In the genomic region with DNA sequence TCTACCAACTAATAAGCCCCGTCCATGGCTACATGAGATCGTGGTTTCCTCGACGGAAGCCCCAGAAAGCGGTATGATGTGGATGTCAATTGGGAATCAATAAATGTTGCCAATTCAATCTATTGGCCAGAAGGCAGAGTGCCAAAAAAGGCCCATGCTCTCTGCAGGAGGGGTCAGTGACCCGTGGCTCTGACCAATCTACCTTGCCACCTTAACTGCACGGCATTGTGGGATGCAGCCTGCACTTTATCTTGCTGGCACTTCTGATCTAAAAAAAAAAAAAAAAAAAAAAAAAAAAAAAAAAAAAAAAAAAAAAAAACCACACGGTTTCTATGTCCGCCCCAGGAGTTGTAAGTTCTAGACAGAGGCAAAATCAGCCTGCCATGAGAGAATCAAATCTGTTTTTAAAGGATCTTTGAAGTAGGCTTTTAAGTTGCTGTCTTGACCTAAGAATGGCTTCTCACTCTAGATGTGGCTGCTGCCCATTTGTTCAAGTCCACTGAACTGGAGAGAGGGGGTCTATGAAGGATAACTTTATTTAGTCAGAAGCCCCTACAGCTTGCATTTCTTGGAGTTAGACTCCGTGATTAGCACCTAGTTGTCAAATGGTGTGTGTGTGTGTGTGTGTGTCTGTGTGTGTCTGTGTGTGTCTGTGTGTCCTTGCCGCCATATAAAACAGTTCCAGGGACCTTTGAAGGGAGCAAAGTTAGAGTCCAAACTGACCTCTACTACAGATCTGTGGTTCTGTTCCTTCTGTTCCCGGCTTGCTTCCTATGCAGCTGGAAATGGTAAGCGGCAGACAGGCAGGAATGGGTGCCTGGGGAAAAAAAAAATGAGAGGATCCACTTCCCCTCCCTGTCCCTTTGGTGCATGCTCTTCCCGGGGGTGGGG, we compare ENCODE assay signal across 14 mouse cellular contexts. TPM values are rescaled to one million over a fixed set of nuclear protein-coding genes. Genes with fewer than 3 reads are reported as not detected.
DNase-seq lines count a peak whose midpoint lies in the region; ATAC-seq lines count a peak whose summit lies in the region.
"Had no signal": no experiment of that assay in that cellular context is flagged by ENCODE, and none has a peak within 500 bp of the region (broad histone marks: within the 10 kb centered on the region; RNA-seq: fewer than 3 reads in every experiment).

No protein-coding gene starts in this region.

- H3K9ac ChIP-seq in kidney, embryonic 16.5 days (replicated peaks; ENCODE audit: low read length), result no peak overlapping the region
- no peak overlapping the region for H3K9ac ChIP-seq in limb, embryonic 12.5 days (replicated peaks)
- H3K9ac ChIP-seq: liver, embryonic 12.5 days had no signal

- H3K9me3 ChIP-seq in heart, embryonic 10.5 days, result no peaks in the 10 kb centered on the region
- no peaks in the 10 kb centered on the region for H3K9me3 ChIP-seq in kidney, embryonic 16.5 days (ENCODE audit: low read length)
- no peaks in the 10 kb centered on the region for H3K9me3 ChIP-seq in limb, embryonic 12.5 days
- H3K9me3 ChIP-seq: liver, embryonic 12.5 days had no signal

- no peaks in the 10 kb centered on the region for H3K36me3 ChIP-seq in heart, embryonic 10.5 days
- no peaks in the 10 kb centered on the region for H3K36me3 ChIP-seq in kidney, embryonic 16.5 days (ENCODE audit: insufficient read depth, low read length)
- no peaks in the 10 kb centered on the region for H3K36me3 ChIP-seq in limb, embryonic 12.5 days
- H3K36me3 ChIP-seq: liver, embryonic 12.5 days had no signal

- H3K4me1 ChIP-seq in heart, embryonic 10.5 days, result peaks cover 14% of the 10 kb centered on the region
- peaks cover 4% of the 10 kb centered on the region; the same call in 1 of the 2 replicates for H3K4me1 ChIP-seq in kidney, embryonic 16.5 days (ENCODE audit: insufficient read depth, low read length)
- peaks cover 17% of the 10 kb centered on the region for H3K4me1 ChIP-seq in limb, embryonic 12.5 days (replicated peaks)

- peak; percentile 61 for DNase-seq in heart, embryonic 10.5 days (ENCODE audit: low spot score)
- no peak for DNase-seq in heart, postnatal 14 days
- DNase-seq in kidney, adult 11 months, result no peak
- DNase-seq in embryo, embryonic 10.5 days (ENCODE audit: low spot score), result peak; percentile 59
- no peak for DNase-seq in layer of hippocampus, adult 8-10 months (ENCODE audit: low spot score in 2 of 2)
- no peak for DNase-seq in adrenal gland, postnatal 25 days
- DNase-seq: kidney, adult 18-20 months had no signal

- intact Hi-C loops in heart, postnatal 14 days (cut with DNase I), result no loop called here

- ATAC-seq in kidney, embryonic 16.5 days (ENCODE audit: low FRiP score, low TSS enrichment), result no peak
- ATAC-seq in limb, embryonic 12.5 days (ENCODE audit: insufficient number of reproducible peaks, insufficient read depth, low FRiP score, low TSS enrichment, low read depth), result no peak
- ATAC-seq: liver, embryonic 12.5 days had no signal

- H3K4me2 ChIP-seq in kidney, embryonic 16.5 days (replicated peaks; ENCODE audit: low read depth, low read length), result no peak overlapping the region
- peak overlapping the region; percentile 51 for H3K4me2 ChIP-seq in limb, embryonic 12.5 days

- H3K27ac ChIP-seq in heart, embryonic 10.5 days, result no peak overlapping the region
- H3K27ac ChIP-seq in kidney, embryonic 16.5 days (ENCODE audit: low read length), result no peak overlapping the region
- H3K27ac ChIP-seq in limb, embryonic 12.5 days, result no peak overlapping the region
- H3K27ac ChIP-seq: liver, embryonic 12.5 days had no signal

- peak overlapping the region; percentile 52 for H3K4me3 ChIP-seq in heart, embryonic 10.5 days
- peak overlapping the region; percentile 21; the same call in 1 of the 2 replicates for H3K4me3 ChIP-seq in kidney, embryonic 16.5 days (ENCODE audit: low read length)
- H3K4me3 ChIP-seq in limb, embryonic 12.5 days (replicated peaks), result peak overlapping the region; percentile 31; the same call in 1 of the 2 replicates
- H3K4me3 ChIP-seq: liver, embryonic 12.5 days had no signal

- 7% methylated on average over 14 of the region's 14 CpGs for whole genome bisulfite sequencing in heart, embryonic 10.5 days
- 2% methylated on average over 14 of the region's 14 CpGs for WGBS in kidney, embryonic 16.5 days
- WGBS in limb, embryonic 12.5 days, result 4% methylated on average over 14 of the region's 14 CpGs

- peaks cover 90% of the 10 kb centered on the region for H3K27me3 ChIP-seq in heart, embryonic 10.5 days (ENCODE audit: insufficient read depth, poor library complexity, severe bottlenecking)
- peaks cover 93% of the 10 kb centered on the region for H3K27me3 ChIP-seq in kidney, embryonic 16.5 days (ENCODE audit: insufficient read depth, low read length)
- peaks cover 87% of the 10 kb centered on the region for H3K27me3 ChIP-seq in limb, embryonic 12.5 days

RNA-seq across cellular contexts. Expression of a gene that starts 0.8 kb away (rescaled TPM):
- not detected in 2 replicates for polyA plus RNA-seq in heart, embryonic 10.5 days (2016; fragmentation: Nextera tagmentation; extraction: Ambion mirVana)
- total RNA-seq in heart, postnatal 14 days (2021), result not detected
- polyA plus RNA-seq in kidney, embryonic 16.5 days (2015; fragmentation: Nextera tagmentation; extraction: Ambion mirVana), result not detected in 2 replicates
- not detected in 2 replicates for polyA plus RNA-seq in limb, embryonic 12.5 days (2016; fragmentation: Nextera tagmentation; extraction: Ambion mirVana)
- not detected for total RNA-seq in layer of hippocampus, adult 8-10 months (2022)
- not detected in 2 replicates for total RNA-seq in adrenal gland, postnatal 25 days (2021)
- total RNA-seq: adrenal gland, postnatal 10 days; layer of hippocampus, postnatal 25 days had no signal
- polyA plus RNA-seq: heart, embryonic 16.5 days; liver, embryonic 12.5 days; urinary bladder, adult 2 months had no signal

RNA-seq across cellular contexts. Expression of a gene that starts 1.7 kb away (rescaled TPM):
- polyA plus RNA-seq in heart, embryonic 10.5 days (2016; fragmentation: Nextera tagmentation; extraction: Ambion mirVana), result 4.3 and 4.8 TPM in 2 replicates
- under 1 TPM; 0.41 to 0.46 TPM for total RNA-seq in heart, postnatal 14 days (2021)
- polyA plus RNA-seq in kidney, embryonic 16.5 days (2015; fragmentation: Nextera tagmentation; extraction: Ambion mirVana), result 0.87 and 0.97 TPM in 2 replicates
- polyA plus RNA-seq in limb, embryonic 12.5 days (2016; fragmentation: Nextera tagmentation; extraction: Ambion mirVana), result 5.8 and 6.3 TPM in 2 replicates
- total RNA-seq in layer of hippocampus, adult 8-10 months (2022), result 10 to 100 TPM in 1 of 4 experiments, 1 to 10 TPM in 3; 6.8 to 10.3 (median 6.9) TPM
- total RNA-seq in adrenal gland, postnatal 25 days (2021), result 0.61 TPM in 1 of 2 replicates, not detected in the other

Comparison
In these comparisons a context has a peak if more than half of its experiments do, and no peak if none do; other contexts are left out.
1. DNase-seq: peak in heart, embryonic 10.5 days (single experiment) and embryo, embryonic 10.5 days (single experiment); none in heart, postnatal 14 days (0 of 2), kidney, adult 11 months (single experiment), layer of hippocampus, adult 8-10 months (0 of 2) and adrenal gland, postnatal 25 days (single experiment).
2. Peak in every context shown above with its lines, with median percentiles within 50 percentile points of each other: H3K4me3 ChIP-seq.